Mouse (Mus musculus) midbrain, embryonic 15.5 days (tissue): ENCODE data around the gene 1700022I11Rik. TPM values are rescaled to one million over a fixed set of nuclear protein-coding genes. Genes with fewer than 3 reads are reported as not detected.

Experiments
- ATAC-seq: fragments of 200-750 bp; cut with Nextera tagmentation; replicated peaks from 2 replicates; pipeline ENCODE4 v1.8.0; 2017; ENCODE audit warnings: moderate TSS enrichment
- H3K27ac ChIP-seq: fragments of 300-500 bp; sonication (generic); 2 replicates; pipeline ENCODE4 v1.5.1; 2015; ENCODE audit warnings: mild to moderate bottlenecking, inconsistent platforms
- H3K27me3 ChIP-seq: fragments of 300-500 bp; sonication (generic); replicated peaks from 2 replicates; pipeline ENCODE4 v1.6.1; 2015; ENCODE audit warnings: inconsistent platforms
- H3K36me3 ChIP-seq: fragments of 300-500 bp; sonication (generic); replicated peaks from 2 replicates; pipeline ENCODE4 v1.6.1; 2015; ENCODE audit warnings: inconsistent platforms
- H3K4me1 ChIP-seq: fragments of 300-500 bp; sonication (generic); 2 replicates; pipeline ENCODE4 v1.6.1; 2015; ENCODE audit warnings: inconsistent platforms
- H3K4me2 ChIP-seq: fragments of 300-500 bp; sonication (generic); 2 replicates; pipeline ENCODE4 v1.6.1; 2015; ENCODE audit warnings: inconsistent platforms, mild to moderate bottlenecking, moderate library complexity
- H3K4me3 ChIP-seq: fragments of 300-500 bp; sonication (generic); 2 replicates; pipeline ENCODE4 v1.5.1; 2015; ENCODE audit warnings: mild to moderate bottlenecking, inconsistent platforms
- H3K9ac ChIP-seq: fragments of 300-500 bp; sonication (generic); 2 replicates; pipeline ENCODE4 v1.6.1; 2015; ENCODE audit warnings: mild to moderate bottlenecking, inconsistent platforms
- H3K9me3 ChIP-seq: fragments of 300-500 bp; sonication (generic); 2 replicates; pipeline ENCODE4 v1.6.1; 2016; ENCODE audit warnings: inconsistent platforms
- WGBS: fragments of 180-500 bp; shearing (Covaris S2); methylation state at CpG from one replicate; pipeline ENCODE4 v1.1.7; 2015; ENCODE audit warnings: mixed read lengths; 5-methylcytosine and 5-hydroxymethylcytosine counted together
- polyA plus RNA-seq: library from polyadenylated mRNA; unstranded; fragments of >200 nt; fragmentation: Nextera tagmentation; extraction: Ambion mirVana; gene quantifications from 2 replicates; pipeline ENCODE4 v1.2.1, GENCODE M21; 2015

The 1700022I11Rik gene
- polyA plus RNA-seq, 1 experiment from 2014 or later: 0.50 TPM

- Histone ChIP-seq H3K27ac (no peak overlapping the region), H3K4me1 (peaks cover 14% of the 10 kb centered on the region), H3K9me3 (no peaks in the 10 kb centered on the region), H3K27me3 (no peaks in the 10 kb centered on the region), H3K9ac (no peak overlapping the region), H3K4me3 (no peak overlapping the region), H3K4me2 (no peak overlapping the region), H3K36me3 (no peaks in the 10 kb centered on the region)
- ATAC-seq: no peak
- WGBS: 100% methylated on average over 1 of the region's 1 CpGs
Observed at GRCm38 (mm10) chr4:43012091-43012490, 42.7 kb downstream of the 1700022I11Rik start.

GRCm38 (mm10) chr4:43018156-43018555 is 48.8 kb downstream of the 1700022I11Rik start:
- Histone ChIP-seq H3K9me3 (no peaks in the 10 kb centered on the region), H3K27ac (no peak overlapping the region), H3K36me3 (peaks cover 33% of the 10 kb centered on the region), H3K27me3 (no peaks in the 10 kb centered on the region), H3K4me1 (no peaks in the 10 kb centered on the region), H3K4me2 (no peak overlapping the region), H3K4me3 (no peak overlapping the region), H3K9ac (no peak overlapping the region)
- ATAC-seq: no peak
- 94% methylated on average over 4 of the region's 4 CpGs for WGBS

- Histone ChIP-seq H3K9me3 (no peaks in the 10 kb centered on the region), H3K4me2 (no peak overlapping the region), H3K36me3 (peaks cover 37% of the 10 kb centered on the region), H3K27ac (no peak overlapping the region), H3K4me1 (peaks cover 8% of the 10 kb centered on the region), H3K9ac (no peak overlapping the region), H3K4me3 (no peak overlapping the region), H3K27me3 (no peaks in the 10 kb centered on the region)
- no peak for ATAC-seq
- WGBS: 92% methylated on average over 10 of the region's 10 CpGs
Observed at GRCm38 (mm10) chr4:43019176-43019575, 49.8 kb downstream of the 1700022I11Rik start.

GRCm38 (mm10) chr4:43019641-43020465 is 50.4 kb downstream of the 1700022I11Rik start:
- Histone ChIP-seq H3K9me3 (no peaks in the 10 kb centered on the region), H3K27me3 (no peaks in the 10 kb centered on the region), H3K4me2 (no peak overlapping the region), H3K4me1 (peaks cover 15% of the 10 kb centered on the region), H3K36me3 (peaks cover 37% of the 10 kb centered on the region), H3K4me3 (no peak overlapping the region), H3K9ac (no peak overlapping the region), H3K27ac (no peak overlapping the region)
- ATAC-seq: no peak
- WGBS: 93% methylated on average over 23 of the region's 23 CpGs

GRCm38 (mm10) chr4:43020876-43021275 is 51.5 kb downstream of the 1700022I11Rik start:
- H3K4me2 ChIP-seq: no peak overlapping the region
- H3K36me3 ChIP-seq: peaks cover 37% of the 10 kb centered on the region

GRCm38 (mm10) chr4:43021341-43021740 is 51.9 kb downstream of the 1700022I11Rik start:
- Histone ChIP-seq H3K4me1 (peaks cover 18% of the 10 kb centered on the region), H3K4me2 (no peak overlapping the region), H3K9me3 (no peaks in the 10 kb centered on the region), H3K9ac (no peak overlapping the region), H3K36me3 (peaks cover 37% of the 10 kb centered on the region), H3K4me3 (no peak overlapping the region), H3K27ac (no peak overlapping the region), H3K27me3 (no peaks in the 10 kb centered on the region)
- no peak for ATAC-seq
- 69% methylated on average over 17 of the region's 17 CpGs for WGBS

More at GRCm38 (mm10) chr4:43020876-43021275, 51.5 kb downstream of the 1700022I11Rik start:
- Histone ChIP-seq H3K9ac (no peak overlapping the region), H3K4me3 (no peak overlapping the region), H3K27ac (no peak overlapping the region), H3K27me3 (no peaks in the 10 kb centered on the region), H3K4me1 (peaks cover 18% of the 10 kb centered on the region), H3K9me3 (no peaks in the 10 kb centered on the region)
- ATAC-seq: no peak
- 85% methylated on average over 16 of the region's 16 CpGs for WGBS

- WGBS: 82% methylated on average over 14 of the region's 14 CpGs
- ATAC-seq: no peak
- Histone ChIP-seq H3K36me3 (peaks cover 39% of the 10 kb centered on the region), H3K4me2 (peak overlapping the region; percentile 58), H3K27me3 (no peaks in the 10 kb centered on the region), H3K9me3 (no peaks in the 10 kb centered on the region), H3K9ac (peak overlapping the region; percentile 57), H3K4me1 (peaks cover 22% of the 10 kb centered on the region), H3K4me3 (peak overlapping the region; percentile 54), H3K27ac (peak overlapping the region; percentile 90)
Observed at GRCm38 (mm10) chr4:43024673-43025072, 55.3 kb downstream of the 1700022I11Rik start.

- Histone ChIP-seq H3K36me3 (peaks cover 38% of the 10 kb centered on the region), H3K4me1 (peaks cover 28% of the 10 kb centered on the region), H3K4me2 (peak within 1 kb of the TSS; percentile 58), H3K4me3 (peak within 1 kb of the TSS; percentile 54), H3K9me3 (no peaks in the 10 kb centered on the region), H3K27me3 (no peaks in the 10 kb centered on the region), H3K27ac (peak within 1 kb of the TSS; percentile 90), H3K9ac (peak within 1 kb of the TSS; percentile 57)
- ATAC-seq: peak; percentile 94
- WGBS: 9% methylated on average over 42 of the region's 42 CpGs
Observed at GRCm38 (mm10) chr4:43025084-43025960, 55.9 kb downstream of the 1700022I11Rik start, which contains the start of gene Pigo. Gene Pigo (minus strand): TSS chr4:43025819.

GRCm38 (mm10) chr4:43029121-43029520 is 59.7 kb downstream of the 1700022I11Rik start:
- peaks cover 29% of the 10 kb centered on the region for H3K36me3 ChIP-seq
- no peaks in the 10 kb centered on the region for H3K9me3 ChIP-seq
- no peaks in the 10 kb centered on the region for H3K27me3 ChIP-seq
- no peak for ATAC-seq
- H3K4me1 ChIP-seq: peaks cover 38% of the 10 kb centered on the region
- H3K4me3 ChIP-seq: no peak overlapping the region
- WGBS: 90% methylated on average over 7 of the region's 7 CpGs
- H3K4me2 ChIP-seq: no peak overlapping the region
- H3K9ac ChIP-seq: no peak overlapping the region
- H3K27ac ChIP-seq: no peak overlapping the region

GRCm38 (mm10) chr4:43029749-43030148 is 60.3 kb downstream of the 1700022I11Rik start:
- no peak overlapping the region for H3K27ac ChIP-seq
- H3K36me3 ChIP-seq: peaks cover 35% of the 10 kb centered on the region
- H3K4me3 ChIP-seq: no peak overlapping the region
- H3K9me3 ChIP-seq: no peaks in the 10 kb centered on the region
- ATAC-seq: no peak
- no peak overlapping the region for H3K9ac ChIP-seq
- H3K4me2 ChIP-seq: no peak overlapping the region; the same call in 1 of the 2 replicates
- H3K4me1 ChIP-seq: peaks cover 32% of the 10 kb centered on the region
- WGBS: 94% methylated on average over 9 of the region's 9 CpGs
- H3K27me3 ChIP-seq: no peaks in the 10 kb centered on the region

GRCm38 (mm10) chr4:43030352-43030751 is 60.9 kb downstream of the 1700022I11Rik start:
- H3K27me3 ChIP-seq: no peaks in the 10 kb centered on the region
- H3K27ac ChIP-seq: peak overlapping the region; percentile 82; the same call in 1 of the 2 replicates
- peaks cover 40% of the 10 kb centered on the region for H3K36me3 ChIP-seq
- H3K9ac ChIP-seq: peak overlapping the region; percentile 67
- WGBS: 75% methylated on average over 9 of the region's 9 CpGs
- peaks cover 28% of the 10 kb centered on the region for H3K4me1 ChIP-seq
- peak overlapping the region; percentile 86 for H3K4me2 ChIP-seq
- peak overlapping the region; percentile 64 for H3K4me3 ChIP-seq
- no peak for ATAC-seq
- no peaks in the 10 kb centered on the region for H3K9me3 ChIP-seq

GRCm38 (mm10) chr4:43030780-43031230 is 61.4 kb downstream of the 1700022I11Rik start:
- H3K4me1 ChIP-seq: peaks cover 28% of the 10 kb centered on the region
- peak overlapping the region; percentile 64 for H3K4me3 ChIP-seq
- H3K27me3 ChIP-seq: no peaks in the 10 kb centered on the region
- peak overlapping the region; percentile 86 for H3K4me2 ChIP-seq
- H3K9me3 ChIP-seq: no peaks in the 10 kb centered on the region
- peaks cover 45% of the 10 kb centered on the region for H3K36me3 ChIP-seq
- WGBS: 1% methylated on average over 28 of the region's 28 CpGs
- ATAC-seq: no peak; the same call in 1 of the 2 replicates
- peak overlapping the region; percentile 67 for H3K9ac ChIP-seq
- peak overlapping the region; percentile 82 for H3K27ac ChIP-seq
